Mouse (Mus musculus) ES-Bruce4 (cell line): ENCODE data around the gene Zranb3. TPM values are rescaled to one million over a fixed set of nuclear protein-coding genes. Genes with fewer than 3 reads are reported as not detected.
A peak's percentile ranks its signal among the peaks of the same experiment; 100 is the strongest.

Experiments
- H3K27ac ChIP-seq: 2 replicates; pipeline ENCODE4 v1.5.1; 2012; ENCODE audit warnings: low read length, inconsistent platforms; ENCODE audit not compliant: insufficient read depth
- H3K27me3 ChIP-seq: 2 replicates; pipeline ENCODE4 v1.6.1; 2012; ENCODE audit warnings: mild to moderate bottlenecking, low read length, inconsistent platforms; ENCODE audit not compliant: control insufficient read depth, poor library complexity, insufficient read depth, severe bottlenecking
- H3K36me3 ChIP-seq: 2 replicates; pipeline ENCODE4 v1.6.1; 2012; ENCODE audit warnings: inconsistent platforms, mild to moderate bottlenecking, low read length, moderate library complexity; ENCODE audit not compliant: control insufficient read depth, poor library complexity, insufficient read depth, severe bottlenecking
- H3K4me1 ChIP-seq: one replicate; pipeline ENCODE4 v1.8.1; 2011; ENCODE audit warnings: low read length; ENCODE audit not compliant: control insufficient read depth, insufficient read depth
- H3K4me3 ChIP-seq: 2 replicates; pipeline ENCODE4 v1.5.1; 2011; ENCODE audit warnings: low read depth, mild to moderate bottlenecking, low read length
- H3K9ac ChIP-seq: 2 replicates; pipeline ENCODE4 v1.6.1; 2012; ENCODE audit warnings: low read depth, mild to moderate bottlenecking, inconsistent platforms; ENCODE audit not compliant: poor library complexity, severe bottlenecking
- H3K9me3 ChIP-seq: replicated peaks from 2 replicates; pipeline ENCODE4 v1.6.1; 2012; ENCODE audit warnings: mild to moderate bottlenecking, low read length, inconsistent platforms; ENCODE audit not compliant: control insufficient read depth, poor library complexity, insufficient read depth, severe bottlenecking
- CTCF ChIP-seq: IDR thresholded peaks from one replicate; pipeline ENCODE4 v1.8.1; 2011; ENCODE audit warnings: low read depth, low read length
- EP300 ChIP-seq: IDR thresholded peaks from 2 replicates; pipeline ENCODE4 v1.6.1; 2011; ENCODE audit warnings: low read depth, low read length; ENCODE audit not compliant: insufficient read depth
- POLR2A ChIP-seq: IDR thresholded peaks from one replicate; pipeline ENCODE4 v1.8.1; 2011; ENCODE audit warnings: low read length; ENCODE audit not compliant: insufficient read depth
- polyA plus RNA-seq: library from polyadenylated mRNA; stranded (reverse); fragments of >200 nt; gene quantifications from 2 replicates; pipeline ENCODE4 v1.2.4, GENCODE M21; 2011; ENCODE audit warnings: low read depth; ENCODE audit not compliant: missing spikeins, insufficient read depth, insufficient read length

The Zranb3 gene
- polyA plus RNA-seq, 1 experiment = 55.7 TPM

DNA sequence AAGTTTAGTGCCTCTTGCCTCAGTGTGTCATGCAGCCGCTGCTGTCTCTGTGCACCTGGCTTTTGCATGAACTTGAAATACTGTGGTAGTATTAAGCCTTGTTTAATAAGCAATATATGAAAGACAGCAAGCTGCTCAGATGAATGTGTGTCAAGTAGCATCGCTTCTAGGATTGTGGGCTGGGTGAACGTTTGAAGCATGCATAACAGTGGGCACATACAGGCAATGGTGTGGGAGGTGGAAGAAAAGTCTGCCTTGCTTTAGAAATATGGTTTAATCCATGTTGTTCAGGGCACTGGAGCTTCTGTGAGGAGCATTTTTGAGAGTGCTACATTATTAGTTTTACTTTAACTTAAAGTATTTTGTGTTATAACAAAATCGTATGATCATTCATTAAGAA is 109.0 kb downstream of the Zranb3 start:
- Histone ChIP-seq H3K27ac (no peak overlapping the region), H3K36me3 (no peaks in the 10 kb centered on the region; the same call in 1 of the 2 replicates), H3K9ac (no peak overlapping the region), H3K9me3 (no peaks in the 10 kb centered on the region), H3K27me3 (no peaks in the 10 kb centered on the region), H3K4me3 (no peak overlapping the region), H3K4me1 (peaks cover 5% of the 10 kb centered on the region)
- TF ChIP-seq POLR2A (no peak), EP300 (no peak), CTCF (no peak)

DNA sequence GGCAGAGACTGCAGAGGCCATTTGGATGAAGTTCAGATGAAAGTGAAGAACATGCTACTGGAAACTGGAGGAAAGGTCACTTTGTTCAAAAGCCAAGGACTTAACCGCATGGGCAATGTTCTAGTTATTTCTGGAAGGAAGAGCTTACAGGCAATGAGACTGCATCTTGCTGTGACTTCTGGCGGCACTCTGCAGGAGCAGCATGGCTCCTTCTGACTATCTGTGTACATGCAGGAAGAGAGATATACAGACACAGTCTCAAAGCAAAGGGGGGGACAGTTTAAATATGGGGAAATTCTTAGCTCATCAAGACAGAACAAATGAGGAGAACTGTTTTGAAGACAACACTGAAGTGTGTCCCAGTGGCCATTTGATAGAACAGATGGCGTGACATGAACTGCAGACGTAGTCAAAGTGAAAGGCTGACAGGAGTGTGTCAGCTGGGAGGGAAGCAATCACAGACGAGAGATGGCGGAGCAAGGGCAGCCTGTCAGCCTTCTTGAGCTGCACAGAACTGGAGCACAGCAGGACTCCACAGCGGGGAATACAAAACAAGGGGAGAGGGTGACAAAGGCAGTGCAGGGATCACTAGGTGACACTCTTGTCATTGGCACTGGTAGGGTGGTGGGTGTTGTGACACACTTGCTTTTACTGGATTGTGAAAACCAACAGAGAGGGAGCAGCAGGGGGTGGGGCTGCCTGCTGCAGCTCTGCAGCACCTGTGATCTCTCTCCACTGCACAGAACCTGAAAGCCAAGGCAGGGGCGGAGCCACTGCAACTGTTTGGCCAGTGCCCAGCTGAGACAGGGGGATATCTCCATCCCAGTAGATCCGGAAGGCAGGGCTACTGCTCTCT is 112.7 kb downstream of the Zranb3 start:
- TF ChIP-seq EP300 = peak; percentile 78; the same call in 1 of the 2 replicates
- no peak for TF ChIP-seq POLR2A
- Histone ChIP-seq H3K4me3 (no peak overlapping the region), H3K9me3 (no peaks in the 10 kb centered on the region), H3K4me1 (peaks cover 4% of the 10 kb centered on the region), H3K27me3 (no peaks in the 10 kb centered on the region), H3K36me3 (no peaks in the 10 kb centered on the region), H3K27ac (peak overlapping the region; percentile 1; the same call in 1 of the 2 replicates), H3K9ac (no peak overlapping the region)

DNA sequence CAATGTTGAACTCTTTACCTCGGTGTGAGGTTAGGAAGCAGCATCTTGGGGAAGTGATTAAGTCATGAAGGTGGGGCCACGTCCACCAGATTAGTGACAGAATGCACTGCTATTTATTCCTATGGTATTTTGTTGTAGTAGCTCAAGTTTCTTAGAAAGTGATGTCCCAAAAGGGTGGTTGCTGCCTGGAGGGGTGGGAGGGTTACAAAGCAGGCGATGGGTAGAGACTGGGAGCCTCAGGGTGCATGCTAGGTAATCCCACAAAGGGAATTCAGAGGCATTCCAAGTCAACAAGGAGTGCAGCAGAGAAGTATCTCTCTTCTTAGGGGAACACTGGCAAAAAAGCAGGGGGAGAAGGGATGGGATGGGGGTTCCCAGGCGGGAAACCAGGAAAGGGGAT is 113.5 kb downstream of the Zranb3 start:
- Histone ChIP-seq H3K27ac (no peak overlapping the region), H3K9ac (no peak overlapping the region), H3K9me3 (no peaks in the 10 kb centered on the region), H3K27me3 (no peaks in the 10 kb centered on the region), H3K4me1 (peaks cover 4% of the 10 kb centered on the region), H3K4me3 (no peak overlapping the region), H3K36me3 (no peaks in the 10 kb centered on the region)
- TF ChIP-seq EP300 = 0 out of 2 replicates have a peak, but pooled peaks have one; percentile 51
- no peak for TF ChIP-seq CTCF
- TF ChIP-seq POLR2A = no peak

DNA sequence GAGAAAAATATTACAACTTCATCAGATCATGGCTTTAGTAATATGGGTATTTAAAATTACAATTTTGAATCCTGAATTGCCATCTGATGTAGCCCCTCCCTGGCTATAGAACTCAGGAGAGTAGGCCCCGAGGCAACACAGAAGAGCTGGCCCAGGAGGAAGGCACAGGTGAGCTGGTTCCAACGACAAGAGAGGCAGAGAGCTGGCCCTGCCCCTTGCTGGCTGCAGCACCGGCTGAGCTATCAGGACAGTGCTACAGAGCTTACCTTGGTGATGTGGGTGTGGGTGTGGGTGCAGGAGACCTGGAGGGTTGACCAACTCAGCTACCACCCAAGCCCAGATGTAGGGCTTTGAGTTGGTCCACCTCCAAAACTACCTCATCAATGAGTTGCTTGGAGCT is 114.6 kb downstream of the Zranb3 start:
- Histone ChIP-seq H3K4me1 (peaks cover 4% of the 10 kb centered on the region), H3K4me3 (no peak overlapping the region), H3K36me3 (no peaks in the 10 kb centered on the region), H3K9me3 (no peaks in the 10 kb centered on the region), H3K27me3 (no peaks in the 10 kb centered on the region), H3K27ac (no peak overlapping the region), H3K9ac (no peak overlapping the region)
- TF ChIP-seq POLR2A (no peak), CTCF (no peak), EP300 (no peak)

DNA sequence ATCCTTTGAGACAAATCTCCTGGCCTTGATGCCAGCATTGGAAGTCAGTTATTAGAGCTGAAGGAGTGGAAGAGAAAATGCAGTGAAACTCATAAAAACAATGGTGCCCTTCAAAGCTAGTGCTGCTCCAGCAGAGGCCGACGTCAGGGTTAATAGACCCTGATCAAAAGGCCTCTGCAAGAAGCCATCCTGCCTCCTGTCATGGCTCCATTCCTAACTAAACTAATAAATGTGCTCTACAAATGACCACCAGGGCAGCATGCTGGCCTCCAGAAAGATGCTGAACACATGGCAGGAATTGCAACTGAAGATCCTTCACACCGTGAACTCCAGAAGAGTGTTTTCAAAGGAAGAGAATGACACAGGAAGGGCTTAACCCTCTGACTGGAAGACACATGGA is 117.5 kb downstream of the Zranb3 start:
- Histone ChIP-seq H3K36me3 (no peaks in the 10 kb centered on the region), H3K9ac (no peak overlapping the region), H3K4me1 (peaks cover 4% of the 10 kb centered on the region), H3K27me3 (no peaks in the 10 kb centered on the region), H3K9me3 (no peaks in the 10 kb centered on the region), H3K27ac (no peak overlapping the region), H3K4me3 (no peak overlapping the region)
- TF ChIP-seq CTCF = no peak
- no peak for TF ChIP-seq POLR2A
- no peak for TF ChIP-seq EP300

DNA sequence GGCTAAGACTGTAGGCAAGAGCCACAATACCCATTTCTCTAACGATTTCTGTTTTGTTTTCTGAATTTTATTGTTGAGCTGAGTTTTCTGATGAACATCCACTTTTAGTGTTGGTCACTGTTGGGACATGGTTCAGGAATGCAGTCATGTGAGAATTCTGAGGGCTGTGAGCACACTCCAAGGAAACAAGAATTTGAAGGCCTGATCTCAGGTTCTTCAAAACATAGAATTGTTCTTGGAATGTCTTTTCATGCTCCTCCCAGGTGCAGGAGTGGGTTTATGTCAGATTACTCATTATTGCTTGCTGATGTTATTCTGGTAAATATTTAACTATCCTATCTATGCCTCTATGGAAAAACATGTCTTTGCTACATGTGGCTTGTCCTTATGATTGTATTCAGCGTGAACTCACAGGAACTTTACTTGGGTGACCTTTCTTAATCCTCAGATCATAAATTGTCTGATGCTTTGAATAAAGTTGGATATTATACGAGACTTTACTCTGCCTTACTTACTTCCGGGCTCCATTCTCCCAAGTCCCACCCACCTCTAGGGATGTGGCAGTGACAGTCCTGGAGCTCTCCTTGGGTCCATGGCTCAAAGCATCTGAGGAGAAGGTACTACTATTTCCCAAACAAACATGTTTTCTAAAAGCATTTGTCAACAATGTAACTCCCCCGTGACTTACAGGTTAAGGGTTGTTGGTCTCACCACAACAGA is 119.4 kb downstream of the Zranb3 start:
- no peak overlapping the region for H3K27ac ChIP-seq
- TF ChIP-seq POLR2A = no peak
- no peaks in the 10 kb centered on the region for H3K27me3 ChIP-seq
- no peak overlapping the region for H3K4me3 ChIP-seq
- H3K9me3 ChIP-seq = no peaks in the 10 kb centered on the region
- no peak overlapping the region for H3K9ac ChIP-seq
- H3K36me3 ChIP-seq = no peaks in the 10 kb centered on the region
- no peaks in the 10 kb centered on the region for H3K4me1 ChIP-seq
